Mouse (Mus musculus) bone marrow, adult 2 months (tissue): ENCODE data around the gene Uxs1. TPM values are rescaled to one million over a fixed set of nuclear protein-coding genes. Genes with fewer than 3 reads are reported as not detected.

Experiments
- H3K27ac ChIP-seq: fragments of 200-500 bp; 2 replicates; pipeline ENCODE4 v1.5.1; 2012; ENCODE audit warnings: low read depth, mild to moderate bottlenecking, control low read depth, inconsistent platforms, low read length; ENCODE audit not compliant: control insufficient read depth, poor library complexity, insufficient read depth
- H3K4me1 ChIP-seq: fragments of 200-500 bp; 2 replicates; pipeline ENCODE4 v1.6.1; 2011; ENCODE audit warnings: low read length; ENCODE audit not compliant: control insufficient read depth, insufficient read depth
- H3K4me3 ChIP-seq: fragments of 200-500 bp; replicated peaks from 2 replicates; pipeline ENCODE3; 2011; ENCODE audit warnings: mild to moderate bottlenecking, low read depth, low read length, control low read depth; ENCODE audit not compliant: control insufficient read depth
- CTCF ChIP-seq: fragments of 200-500 bp; IDR thresholded peaks from 2 replicates; pipeline ENCODE4 v1.5.1; 2011; ENCODE audit warnings: low read length, control low read depth; ENCODE audit not compliant: control insufficient read depth, insufficient read depth
- POLR2A ChIP-seq: fragments of 200-500 bp; IDR thresholded peaks from 2 replicates; pipeline ENCODE4 v1.6.1; 2011; ENCODE audit warnings: low read depth, mild to moderate bottlenecking, control low read depth, low read length, borderline replicate concordance; ENCODE audit not compliant: control insufficient read depth
- WGBS: fragments of 180-500 bp; shearing (Covaris S2); methylation state at CpG from one replicate; pipeline ENCODE4 v1.1.7; 2018; 5-methylcytosine and 5-hydroxymethylcytosine counted together
- polyA plus RNA-seq: library from polyadenylated mRNA; stranded (reverse); fragments of >200 nt; gene quantifications from 2 replicates; pipeline ENCODE4 v1.2.4, GENCODE M21; 2011; ENCODE audit warnings: low replicate concordance; ENCODE audit not compliant: missing spikeins, insufficient read depth, insufficient read length

Gene Uxs1
- polyA plus RNA-seq, result 6.3 and 7.8 TPM in 2 replicates

GRCm38 (mm10) chr1:43827763-43828194 is at the start of gene Uxs1:
Uxs1 (minus strand) TSS chr1:43827800.
- WGBS, result under 1% methylated on average over 41 of the region's 41 CpGs
- H3K4me1 ChIP-seq, result no peaks in the 10 kb centered on the region; the same call in 1 of the 2 replicates
- H3K4me3 ChIP-seq, result peak within 1 kb of the TSS; percentile 93
- TF ChIP-seq CTCF (no peak; the same call in 1 of the 2 replicates), POLR2A (peak; percentile 92)
- H3K27ac ChIP-seq, result peak within 1 kb of the TSS; percentile 76

- TF ChIP-seq POLR2A (no peak), CTCF (no peak)
- H3K4me1 ChIP-seq, result no peaks in the 10 kb centered on the region
- H3K27ac ChIP-seq, result no peak overlapping the region
- WGBS, result 83% methylated on average over 6 of the region's 6 CpGs
- H3K4me3 ChIP-seq, result no peak overlapping the region
Measured at GRCm38 (mm10) chr1:43877233-43877632, 49.6 kb upstream of the Uxs1 start.

DNA sequence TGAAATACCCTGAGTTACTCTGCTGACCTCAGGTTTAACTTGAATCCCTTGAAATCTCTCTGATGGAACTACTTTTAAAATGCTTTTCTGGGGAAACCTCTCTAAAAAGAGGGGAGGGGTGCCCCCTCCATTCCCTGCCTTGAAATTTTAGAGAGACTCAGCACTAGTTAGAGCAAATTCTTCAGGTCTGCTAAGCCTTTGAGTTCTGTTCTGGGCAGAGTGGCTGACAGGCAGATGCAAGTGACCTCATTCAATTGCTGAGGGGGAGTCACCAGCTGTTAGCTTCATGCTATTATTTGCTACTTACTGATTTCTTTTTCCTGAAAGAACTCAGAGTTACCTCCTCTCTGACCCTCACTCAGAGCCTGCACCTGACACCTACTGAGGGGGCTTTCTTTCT is 43.5 kb upstream of the Uxs1 start:
- H3K27ac ChIP-seq, result no peak overlapping the region
- TF ChIP-seq POLR2A (no peak), CTCF (no peak)
- H3K4me3 ChIP-seq, result no peak overlapping the region
- H3K4me1 ChIP-seq, result no peaks in the 10 kb centered on the region

DNA sequence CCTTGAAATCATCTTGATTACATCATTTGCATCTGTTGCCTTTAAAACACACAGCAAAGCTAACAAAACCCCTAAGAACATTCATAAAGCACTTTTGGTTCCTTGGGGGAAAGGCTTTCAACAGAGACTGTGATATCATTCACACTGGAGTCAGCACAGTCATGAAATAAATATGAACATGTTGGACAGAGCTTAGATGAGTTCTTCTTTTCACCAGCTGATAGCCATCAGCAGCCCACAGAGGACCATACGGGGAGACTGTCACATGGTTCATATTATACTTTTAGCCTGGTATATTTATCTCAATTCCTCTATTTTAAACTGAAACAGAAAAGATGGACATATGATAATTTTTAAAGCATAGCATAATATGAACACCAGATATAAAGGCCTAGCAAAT is 40.9 kb upstream of the Uxs1 start:
- WGBS, result 29% methylated on average over 1 of the region's 1 CpGs
- TF ChIP-seq POLR2A (no peak), CTCF (no peak)
- no peak overlapping the region for H3K4me3 ChIP-seq
- H3K27ac ChIP-seq, result no peak overlapping the region
- no peaks in the 10 kb centered on the region for H3K4me1 ChIP-seq

DNA sequence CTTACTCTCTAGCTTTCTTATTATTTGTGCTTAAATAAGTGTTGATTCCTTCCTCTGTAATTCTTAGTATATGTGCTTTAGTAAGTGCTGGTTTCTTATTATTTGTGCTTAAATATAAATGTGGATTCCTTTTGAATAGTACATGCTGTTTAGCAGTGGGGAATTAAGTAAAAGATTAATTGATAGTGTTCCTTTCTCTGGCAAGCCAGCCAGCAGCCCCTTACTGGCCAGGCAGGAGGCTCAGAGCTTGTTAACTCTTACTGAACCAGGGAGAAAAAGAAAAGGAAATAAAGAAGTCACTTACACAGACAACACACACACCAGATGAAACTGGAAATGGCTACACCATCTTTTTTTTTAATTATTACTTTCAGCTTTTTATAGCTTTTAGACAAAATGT is 37.2 kb upstream of the Uxs1 start:
- no peak for TF ChIP-seq POLR2A
- H3K27ac ChIP-seq, result no peak overlapping the region
- H3K4me1 ChIP-seq, result no peaks in the 10 kb centered on the region
- H3K4me3 ChIP-seq, result no peak overlapping the region

DNA sequence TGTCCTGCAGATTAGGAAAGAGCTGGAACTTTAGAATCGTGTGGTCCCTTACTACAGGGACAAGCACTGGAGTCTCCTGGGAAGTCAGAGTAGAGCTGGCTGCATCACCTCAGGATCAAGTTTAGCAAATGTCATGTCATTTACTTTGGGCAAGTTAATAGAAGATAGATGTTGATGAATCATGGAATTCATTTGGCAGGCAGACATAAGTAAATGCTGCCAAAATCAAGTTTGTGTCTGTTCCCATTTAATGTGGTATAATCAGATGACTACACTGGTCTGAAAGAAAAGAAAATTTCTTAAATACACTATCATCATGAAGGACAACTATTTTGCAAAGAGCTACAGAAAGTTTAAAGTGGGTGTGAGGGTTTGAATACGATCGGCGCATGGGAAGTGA is 35.0 kb upstream of the Uxs1 start:
- WGBS, result 89% methylated on average over 4 of the region's 4 CpGs
- Histone ChIP-seq H3K4me3 (no peak overlapping the region), H3K27ac (no peak overlapping the region), H3K4me1 (no peaks in the 10 kb centered on the region)
- no peak for TF ChIP-seq POLR2A
- TF ChIP-seq CTCF, result no peak

DNA sequence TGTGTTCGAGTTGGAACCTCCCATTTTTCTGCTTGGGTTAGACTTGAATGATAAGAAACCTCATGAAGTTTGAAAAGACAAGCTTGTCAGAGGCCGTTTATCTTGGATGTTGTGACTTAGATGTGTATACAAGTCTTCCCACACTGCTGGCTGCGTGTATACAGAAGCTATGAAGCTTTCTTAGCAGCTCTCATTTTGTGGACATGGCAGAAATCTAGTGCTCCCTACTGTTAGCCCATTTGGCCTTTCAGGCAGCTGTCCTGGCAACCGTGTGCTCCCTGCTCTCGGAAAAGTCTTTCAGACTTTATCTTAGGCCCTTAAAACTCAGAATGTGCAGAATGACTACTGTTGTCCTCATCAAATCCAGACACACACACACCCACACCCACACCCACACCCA is 31.4 kb upstream of the Uxs1 start:
- WGBS, result 74% methylated on average over 5 of the region's 5 CpGs
- no peak overlapping the region for H3K27ac ChIP-seq
- TF ChIP-seq CTCF, result no peak
- no peak for TF ChIP-seq POLR2A
- no peaks in the 10 kb centered on the region for H3K4me1 ChIP-seq
- no peak overlapping the region for H3K4me3 ChIP-seq

DNA sequence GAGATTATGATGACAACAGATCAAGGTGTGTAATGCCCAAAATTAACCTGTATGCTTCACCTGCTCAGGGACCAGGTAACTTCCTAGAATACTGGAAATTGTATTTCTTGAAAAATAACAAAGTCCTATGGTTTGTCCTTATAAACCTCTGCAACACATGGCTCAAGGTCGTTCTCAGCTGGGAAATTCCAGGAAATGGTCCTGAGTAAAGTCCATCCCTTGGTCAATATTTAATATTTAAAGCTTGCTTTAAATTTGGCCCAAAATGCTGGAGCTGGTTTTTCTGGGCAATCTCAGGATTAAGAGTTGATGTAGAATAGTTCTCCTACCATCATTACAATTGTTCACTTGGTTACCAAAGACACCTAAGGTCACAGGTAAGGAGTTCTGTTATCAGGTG is 30.1 kb upstream of the Uxs1 start:
- Histone ChIP-seq H3K4me1 (no peaks in the 10 kb centered on the region), H3K27ac (no peak overlapping the region), H3K4me3 (no peak overlapping the region)
- TF ChIP-seq POLR2A (no peak), CTCF (no peak)
- WGBS, result 63% methylated on average over 1 of the region's 1 CpGs

GRCm38 (mm10) chr1:43855591-43855990 is 28.0 kb upstream of the Uxs1 start:
- 80% methylated on average over 1 of the region's 1 CpGs for WGBS
- no peaks in the 10 kb centered on the region for H3K4me1 ChIP-seq

GRCm38 (mm10) chr1:43843398-43843797 is 15.8 kb upstream of the Uxs1 start:
- WGBS, result 86% methylated on average over 2 of the region's 2 CpGs
- Histone ChIP-seq H3K4me3 (no peak overlapping the region), H3K27ac (no peak overlapping the region), H3K4me1 (no peaks in the 10 kb centered on the region)
- TF ChIP-seq CTCF (no peak), POLR2A (no peak)

More at GRCm38 (mm10) chr1:43855591-43855990, 28.0 kb upstream of the Uxs1 start:
- TF ChIP-seq POLR2A (no peak), CTCF (no peak)
- Histone ChIP-seq H3K27ac (no peak overlapping the region), H3K4me3 (no peak overlapping the region)
